Mouse (Mus musculus) brain, embryonic 14.5 days (tissue): ENCODE data around the gene Ddx54.

Source experiments
- CTCF ChIP-seq: fragments of 200-500 bp; IDR thresholded peaks from 2 replicates; pipeline ENCODE4 v1.5.1; 2012; ENCODE audit warnings: inconsistent platforms, mild to moderate bottlenecking, moderate library complexity, borderline replicate concordance; ENCODE audit not compliant: insufficient read depth, insufficient read length; ENCODE audit errors: extremely low read depth
- POLR2A ChIP-seq: fragments of 200-500 bp; IDR thresholded peaks from 2 replicates; pipeline ENCODE4 v1.6.1; 2012; ENCODE audit warnings: mild to moderate bottlenecking, inconsistent platforms, borderline replicate concordance; ENCODE audit not compliant: poor library complexity, insufficient read depth, insufficient read length, severe bottlenecking; ENCODE audit errors: extremely low read depth

DNA sequence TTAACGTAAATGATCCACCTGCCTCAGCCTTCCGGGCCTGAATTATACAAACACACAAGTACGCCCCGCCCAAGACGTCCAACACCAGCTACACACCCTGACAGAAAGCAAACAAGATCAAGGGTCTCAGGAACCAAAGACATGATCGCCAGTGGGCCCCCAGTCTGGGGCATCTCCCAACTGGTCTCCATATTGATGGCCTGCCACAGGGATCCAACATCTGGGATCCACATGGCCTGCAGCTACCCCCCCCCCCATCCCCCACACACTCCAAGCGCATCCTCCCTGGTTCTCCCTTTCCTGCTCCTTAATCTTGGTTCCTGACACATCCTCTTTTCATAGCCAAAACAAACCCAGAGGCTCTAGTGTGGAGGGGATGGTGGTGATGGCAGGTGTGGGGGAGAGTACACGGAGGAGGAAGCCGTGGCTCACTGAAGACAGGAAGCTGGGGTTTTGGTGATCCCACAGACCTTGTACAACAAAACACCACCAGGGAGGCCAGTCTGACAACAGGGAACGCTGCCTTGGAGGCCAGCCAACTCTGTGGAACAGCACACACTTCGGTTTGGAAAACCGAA is 33.9 kb upstream of the Ddx54 start:
- TF ChIP-seq POLR2A (no peak), CTCF (no peak)
